Mouse (Mus musculus) E14TG2a.4 (cell line): ENCODE measurements at regions not wholly inside any gene's neighbourhood (a gene's known extent, or its start where the extent isn't known, plus 50 kb on each side); places are given as distances from the start of the nearest gene placed in this dataset.

Experiments used
- H3K27me3 ChIP-seq: 2 replicates; pipeline ENCODE4 v1.6.1; 2014; ENCODE audit warnings: low read length, control low read depth; ENCODE audit not compliant: insufficient read depth
- H3K36me3 ChIP-seq: 2 replicates; pipeline ENCODE4 v1.6.1; 2014; ENCODE audit warnings: low read length, control low read depth; ENCODE audit not compliant: insufficient read depth
- H3K4me1 ChIP-seq: replicated peaks from 2 replicates; pipeline ENCODE4 v1.6.1; 2014; ENCODE audit warnings: low read depth, low read length, control low read depth
- H3K4me3 ChIP-seq: replicated peaks from 2 replicates; pipeline ENCODE4 v1.5.1; 2014; ENCODE audit warnings: mild to moderate bottlenecking, low read length
- H3K9me3 ChIP-seq: 2 replicates; pipeline ENCODE4 v1.6.1; 2014; ENCODE audit warnings: low read length, control low read depth
- CTCF ChIP-seq: conservative IDR thresholded peaks from 2 replicates; pipeline ENCODE4 v1.5.1; 2014; ENCODE audit warnings: low read length
- NANOG ChIP-seq: IDR thresholded peaks from 2 replicates; pipeline ENCODE4 v1.6.1; 2014; ENCODE audit warnings: borderline replicate concordance, low read length, mixed read lengths
- POU5F1 ChIP-seq: IDR thresholded peaks from 2 replicates; pipeline ENCODE4 v1.6.1; 2014; ENCODE audit warnings: low read length, borderline replicate concordance

DNA sequence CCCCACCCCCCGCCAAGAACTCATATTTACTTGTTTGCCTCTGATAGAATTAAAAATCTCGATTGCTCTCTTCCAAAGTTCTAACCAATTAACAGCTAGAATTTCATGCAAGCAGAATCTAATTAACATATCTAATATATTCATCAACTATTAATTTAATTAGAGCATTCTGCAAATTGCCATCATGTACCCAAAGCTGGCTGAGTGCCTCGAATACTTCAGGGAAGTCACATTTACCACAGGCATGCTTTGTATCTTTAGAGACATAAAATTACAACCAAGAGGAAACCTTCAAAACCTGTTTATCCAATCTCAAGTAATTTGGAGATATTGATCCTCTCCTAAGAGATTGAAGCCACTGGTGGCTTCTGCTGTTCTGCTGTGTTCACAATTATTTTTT, 401.6 kb upstream of the Nmur2 start:
- Histone ChIP-seq H3K4me1 (no peaks in the 10 kb centered on the region), H3K9me3 (no peaks in the 10 kb centered on the region), H3K27me3 (no peaks in the 10 kb centered on the region), H3K4me3 (no peak overlapping the region), H3K36me3 (no peaks in the 10 kb centered on the region)
- no peak for TF ChIP-seq POU5F1

DNA sequence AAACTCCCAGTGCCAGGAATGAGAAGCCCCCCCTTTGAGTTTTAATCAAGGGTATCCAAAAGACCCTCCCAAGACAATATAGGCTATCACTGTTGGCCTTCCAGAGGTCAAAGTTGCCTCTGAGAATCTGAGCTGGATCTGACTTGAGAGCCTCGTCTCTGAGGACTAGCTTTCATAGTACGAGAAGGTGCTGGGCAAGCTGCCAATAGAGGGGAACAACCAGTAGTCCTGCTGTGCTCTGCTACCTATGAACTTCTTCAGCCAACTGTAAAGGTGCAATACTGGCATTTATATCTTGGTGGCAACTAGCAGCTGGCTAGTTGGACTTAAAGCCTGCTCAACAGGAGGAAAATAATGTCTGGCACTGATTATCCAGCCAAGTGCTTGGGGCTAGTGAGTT, 400.3 kb upstream of the Nmur2 start:
- no peak for TF ChIP-seq NANOG
- no peak for TF ChIP-seq POU5F1
- TF ChIP-seq CTCF, result no peak
- Histone ChIP-seq H3K36me3 (no peaks in the 10 kb centered on the region), H3K9me3 (no peaks in the 10 kb centered on the region), H3K27me3 (no peaks in the 10 kb centered on the region), H3K4me3 (no peak overlapping the region), H3K4me1 (no peaks in the 10 kb centered on the region)

DNA sequence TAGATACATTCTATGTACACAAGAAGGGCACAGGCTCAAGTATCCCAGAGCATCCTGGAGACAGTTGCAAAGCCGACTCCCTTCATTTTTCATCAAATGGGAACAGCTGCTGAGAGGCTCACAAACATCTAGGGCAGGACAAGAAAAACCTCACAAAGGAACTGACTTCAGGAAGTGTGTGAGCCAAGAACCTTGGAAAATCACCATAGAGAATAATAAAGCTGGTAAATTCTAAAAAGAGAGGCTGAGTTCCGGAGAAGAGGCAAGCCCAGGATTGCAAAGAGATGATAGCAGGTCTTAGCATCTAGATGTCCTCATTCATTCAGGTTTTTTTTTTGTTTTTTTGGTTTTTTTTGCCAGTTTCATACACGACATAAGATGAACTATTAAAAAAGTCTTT, 390.3 kb upstream of the Nmur2 start:
- Histone ChIP-seq H3K36me3 (no peaks in the 10 kb centered on the region), H3K4me1 (no peaks in the 10 kb centered on the region), H3K9me3 (no peaks in the 10 kb centered on the region), H3K27me3 (no peaks in the 10 kb centered on the region), H3K4me3 (no peak overlapping the region)
- TF ChIP-seq CTCF (no peak), POU5F1 (no peak), NANOG (no peak)

DNA sequence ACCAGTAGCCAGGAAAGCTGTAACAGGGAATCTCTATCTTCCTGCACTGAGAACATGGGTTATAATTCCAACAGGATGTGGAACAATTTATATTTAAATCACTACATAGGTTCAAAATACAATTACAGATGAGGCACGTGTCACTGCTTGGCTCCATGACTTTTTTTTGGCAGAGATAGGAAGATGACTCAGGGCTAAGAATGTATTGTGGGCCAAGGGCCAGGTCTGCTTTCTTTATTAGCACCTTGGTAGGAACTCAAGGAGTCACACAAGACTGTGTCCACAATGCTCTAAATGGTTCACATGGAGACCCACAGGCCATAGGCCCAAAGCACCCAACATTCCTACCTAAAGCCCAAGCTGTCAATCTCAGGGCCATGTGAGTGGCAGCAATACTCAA, 344.0 kb upstream of the Nmur2 start:
- Histone ChIP-seq H3K4me1 (no peaks in the 10 kb centered on the region), H3K4me3 (no peak overlapping the region), H3K27me3 (no peaks in the 10 kb centered on the region), H3K9me3 (no peaks in the 10 kb centered on the region), H3K36me3 (no peaks in the 10 kb centered on the region)
- TF ChIP-seq POU5F1 (no peak), NANOG (no peak), CTCF (no peak)

DNA sequence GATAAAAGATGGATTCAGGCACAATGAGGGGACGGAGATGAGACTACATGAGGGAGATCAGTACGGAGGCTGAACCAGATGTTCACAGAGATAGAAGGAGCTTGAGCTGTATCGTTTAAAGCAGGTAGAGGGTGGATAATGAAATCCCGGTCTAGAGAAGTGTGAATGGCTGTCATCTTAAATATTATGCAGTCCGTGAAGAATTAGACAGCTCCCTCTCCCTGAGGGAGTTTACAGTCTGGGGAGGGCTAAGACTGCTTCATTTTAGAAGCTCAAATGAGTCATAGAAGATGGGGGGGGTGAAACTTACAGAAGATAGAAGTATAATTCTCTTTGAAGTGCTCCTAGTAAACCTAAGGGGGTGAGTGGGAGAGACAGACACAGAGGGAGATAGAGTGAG, 336.7 kb upstream of the Nmur2 start:
- H3K27me3 ChIP-seq, result no peaks in the 10 kb centered on the region
- no peak overlapping the region for H3K4me3 ChIP-seq
- TF ChIP-seq NANOG (no peak), CTCF (no peak), POU5F1 (no peak)
- H3K4me1 ChIP-seq, result no peaks in the 10 kb centered on the region
- H3K9me3 ChIP-seq, result no peaks in the 10 kb centered on the region
- no peaks in the 10 kb centered on the region for H3K36me3 ChIP-seq

DNA sequence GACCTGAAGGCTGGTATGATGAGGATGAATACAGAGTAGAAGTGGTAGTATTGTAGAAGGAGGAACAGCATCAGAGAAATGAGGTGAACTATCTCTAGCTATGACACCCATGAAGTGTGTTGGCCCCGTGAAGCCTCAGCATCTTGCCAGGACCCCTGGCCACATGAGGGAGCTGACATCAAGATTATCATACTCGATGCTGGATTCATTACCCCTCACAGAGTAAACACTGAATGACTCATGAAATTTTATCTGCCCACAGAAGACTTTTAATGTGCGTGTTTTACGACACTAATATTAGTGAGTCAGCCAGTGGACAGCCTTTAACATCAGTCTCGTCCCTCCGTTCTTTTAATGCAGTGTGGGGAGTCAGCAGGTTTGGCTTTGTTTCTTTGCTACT, 333.5 kb upstream of the Nmur2 start:
- Histone ChIP-seq H3K36me3 (no peaks in the 10 kb centered on the region), H3K9me3 (no peaks in the 10 kb centered on the region)
- TF ChIP-seq NANOG (no peak), CTCF (no peak), POU5F1 (no peak)

DNA sequence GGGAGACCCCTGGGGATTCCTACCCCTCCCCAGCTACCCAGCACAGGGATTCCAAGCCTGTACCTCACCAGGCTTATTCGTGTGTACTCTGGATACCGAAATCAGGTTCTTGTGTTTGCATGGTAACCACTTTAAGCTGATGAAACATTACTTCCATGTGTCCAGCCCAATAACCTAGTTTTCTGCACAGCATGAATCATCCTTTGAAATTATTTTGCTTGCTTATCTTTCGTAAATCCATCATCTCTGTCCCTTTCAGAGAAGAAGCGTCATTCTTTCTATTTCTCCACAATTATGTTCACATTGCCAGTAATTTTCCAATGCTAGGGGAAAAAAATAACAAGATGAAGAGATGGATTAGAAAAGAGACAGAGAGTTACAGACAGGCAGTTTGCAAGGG, 332.8 kb upstream of the Nmur2 start:
- H3K9me3 ChIP-seq, result no peaks in the 10 kb centered on the region
- TF ChIP-seq NANOG, result no peak
- no peak for TF ChIP-seq POU5F1
- no peak for TF ChIP-seq CTCF
- no peak overlapping the region for H3K4me3 ChIP-seq
- H3K27me3 ChIP-seq, result no peaks in the 10 kb centered on the region
- H3K4me1 ChIP-seq, result no peaks in the 10 kb centered on the region
- no peaks in the 10 kb centered on the region for H3K36me3 ChIP-seq

More for the DNA sequence above, 333.5 kb upstream of the Nmur2 start:
- Histone ChIP-seq H3K4me3 (no peak overlapping the region), H3K4me1 (no peaks in the 10 kb centered on the region), H3K27me3 (no peaks in the 10 kb centered on the region)

DNA sequence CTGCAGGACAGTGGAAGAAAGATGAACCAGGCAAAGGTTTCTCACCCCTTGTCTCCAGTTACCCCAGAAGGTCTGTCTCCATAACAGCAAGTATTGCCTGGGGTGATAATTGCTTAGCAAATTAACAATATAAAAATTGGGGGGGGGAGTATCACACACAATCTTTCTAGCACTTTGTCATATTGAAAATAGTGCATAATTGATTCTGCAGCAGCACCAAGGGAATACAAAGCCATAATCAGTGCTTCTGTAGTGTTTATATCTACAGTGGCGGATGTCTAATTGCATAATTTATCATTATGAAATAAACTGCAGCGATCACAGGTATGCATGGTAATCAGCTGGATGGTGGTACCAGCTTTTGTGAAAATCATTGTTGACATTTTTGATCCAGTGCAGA, 316.9 kb upstream of the Nmur2 start:
- Histone ChIP-seq H3K4me1 (no peaks in the 10 kb centered on the region), H3K4me3 (no peak overlapping the region), H3K9me3 (no peaks in the 10 kb centered on the region), H3K27me3 (no peaks in the 10 kb centered on the region), H3K36me3 (no peaks in the 10 kb centered on the region)
- TF ChIP-seq CTCF, result no peak
- TF ChIP-seq NANOG, result no peak
- no peak for TF ChIP-seq POU5F1

GRCm38 (mm10) chr11:56351798-56352366, 311.1 kb upstream of the Nmur2 start:
- no peaks in the 10 kb centered on the region for H3K9me3 ChIP-seq
- no peaks in the 10 kb centered on the region for H3K36me3 ChIP-seq
- no peaks in the 10 kb centered on the region for H3K4me1 ChIP-seq
- TF ChIP-seq POU5F1 (no peak), CTCF (no peak), NANOG (no peak)
- H3K4me3 ChIP-seq, result no peak overlapping the region
- H3K27me3 ChIP-seq, result no peaks in the 10 kb centered on the region
